Mouse (Mus musculus): Measurements from ENCODE around the gene Rpa2. TPM values are rescaled to one million over a fixed set of nuclear protein-coding genes. Genes with fewer than 3 reads are reported as not detected.

The Rpa2 gene
- 76.1 TPM for polyA plus RNA-seq (2017; shearing (Covaris generic))

GRCm38 (mm10) chr4:132767914-132768876 lies at the start of gene Rpa2:
Gene Rpa2, plus strand, starts transcription at chr4:132768332.

GRCm38 (mm10) chr4:132732148-132732684 lies 35.9 kb upstream of the Rpa2 start, which contains the start of gene Xkr8:
Gene Xkr8, minus strand, starts transcription at chr4:132732546.

GRCm38 (mm10) chr4:132756974-132757373 lies 11.2 kb upstream of the Rpa2 start, which contains the start of gene Smpdl3b:
Gene Smpdl3b, minus strand, starts transcription at chr4:132757252.

GRCm38 (mm10) chr4:132796196-132796886 lies 28.2 kb downstream of the Rpa2 start, which contains the start of gene Themis2:
Gene Themis2, minus strand, starts transcription at chr4:132796387.

Other genes with a start within 250 kb of the Rpa2 start
- gene Atpif1, start 234.7 kb upstream of the Rpa2 start, polyA plus RNA-seq (2017; shearing (Covaris generic)), result 231 TPM
- gene Dnajc8, start 232.8 kb upstream of the Rpa2 start, polyA plus RNA-seq (2017; shearing (Covaris generic)), result 253 TPM
- 0.58 TPM for gene Ptafr, start 204.3 kb upstream of the Rpa2 start, polyA plus RNA-seq (2017; shearing (Covaris generic))
- gene Eya3, start 129.3 kb upstream of the Rpa2 start, polyA plus RNA-seq (2017; shearing (Covaris generic)), result 40.7 TPM
- gene Xkr8, start 35.8 kb upstream of the Rpa2 start, polyA plus RNA-seq (2017; shearing (Covaris generic)), result 9.6 TPM
- 1.5 TPM for gene Smpdl3b, start 11.1 kb upstream of the Rpa2 start, polyA plus RNA-seq (2017; shearing (Covaris generic))
- 1.7 TPM for gene Themis2, start 28.1 kb downstream of the Rpa2 start, polyA plus RNA-seq (2017; shearing (Covaris generic))
- 63.2 TPM for gene Ppp1r8, start 74.8 kb downstream of the Rpa2 start, polyA plus RNA-seq (2017; shearing (Covaris generic))
- 38.0 TPM for gene Stx12, start 116.2 kb downstream of the Rpa2 start, polyA plus RNA-seq (2017; shearing (Covaris generic))
- gene Fam76a, start 154.2 kb downstream of the Rpa2 start, polyA plus RNA-seq (2017; shearing (Covaris generic)), result 20.7 TPM
- gene Fgr, start 205.8 kb downstream of the Rpa2 start, polyA plus RNA-seq (2017; shearing (Covaris generic)), result 4.0 TPM
- 4.5 TPM for gene Ahdc1, start 242.9 kb downstream of the Rpa2 start, polyA plus RNA-seq (2017; shearing (Covaris generic))

All from CD4-positive, CD25-positive, alpha-beta regulatory T cell, adult 9 weeks (primary cell).